Mouse (Mus musculus) CH12.LX (cell line): ENCODE data around the gene Cdyl2. TPM values are rescaled to one million over a fixed set of nuclear protein-coding genes. Genes with fewer than 3 reads are reported as not detected.

Source experiments
- DNase-seq: peaks from one replicate; pipeline ENCODE4 v3.0.0-alpha.2; 2013; ENCODE audit errors: extremely low read depth
- H3K27ac ChIP-seq: 2 replicates; pipeline ENCODE4 v1.5.1; 2012; ENCODE audit warnings: low read depth, mild to moderate bottlenecking, control low read depth, moderate library complexity; ENCODE audit not compliant: insufficient read depth
- H3K27me3 ChIP-seq: replicated peaks from 2 replicates; pipeline ENCODE3; 2012; ENCODE audit warnings: inconsistent platforms
- H3K36me3 ChIP-seq, 2 experiments: replicated peaks in 1 of 2; 2 replicates each; pipeline versions ENCODE3 to v1.6.1; 2012; ENCODE audit warnings: inconsistent platforms in 1 of 2, low read length in 1 of 2, mild to moderate bottlenecking in 1 of 2, mixed read lengths in 1 of 2, moderate library complexity in 1 of 2; ENCODE audit not compliant: control insufficient read depth in 1 of 2, insufficient read depth in 1 of 2
- H3K4me1 ChIP-seq, 2 experiments: 2 replicates each; pipeline ENCODE4 v1.6.1; 2012; ENCODE audit warnings: inconsistent platforms in 1 of 2, moderate library complexity in 1 of 2; ENCODE audit not compliant: insufficient read depth in 2 of 2, control insufficient read depth in 1 of 2
- H3K4me2 ChIP-seq: 2 replicates; pipeline ENCODE4 v1.6.1; 2012; ENCODE audit warnings: low read depth, mild to moderate bottlenecking, control low read depth; ENCODE audit not compliant: poor library complexity, insufficient read depth, severe bottlenecking
- H3K4me3 ChIP-seq, 3 experiments: fragments of 150-350 bp in 1 of 3; sonication (generic) in 1 of 3; replicated peaks in 1 of 3; 2 replicates each; pipeline versions ENCODE3 to v1.5.1; 2011 to 2012; ENCODE audit warnings: low read depth in 2 of 3, low read length in 2 of 3, mild to moderate bottlenecking in 2 of 3, moderate library complexity in 2 of 3, control low read depth in 1 of 3, improper control_type of control experiment in 1 of 3, inconsistent platforms in 1 of 3, mixed read lengths in 1 of 3; ENCODE audit not compliant: poor library complexity in 1 of 3
- H3K79me2 ChIP-seq: replicated peaks from 2 replicates; pipeline ENCODE4 v1.6.1; 2012; ENCODE audit warnings: mild to moderate bottlenecking, moderate library complexity; ENCODE audit not compliant: control insufficient read depth, poor library complexity, insufficient read depth, severe bottlenecking; ENCODE audit errors: extremely low read depth
- H3K9ac ChIP-seq: 2 replicates; pipeline ENCODE4 v1.6.1; 2012; ENCODE audit warnings: low read depth, mild to moderate bottlenecking, control low read depth, moderate library complexity; ENCODE audit not compliant: insufficient read depth
- H3K9me3 ChIP-seq: replicated peaks from 2 replicates; pipeline ENCODE3; 2012; ENCODE audit warnings: low read length, inconsistent platforms, mixed read lengths
- CHD1 ChIP-seq: IDR thresholded peaks from 2 replicates; pipeline ENCODE4 v1.6.1; 2012; ENCODE audit warnings: low read depth, low read length, improper control_type of control experiment, inconsistent platforms
- CHD2 ChIP-seq: IDR thresholded peaks from 2 replicates; pipeline ENCODE4 v1.6.1; 2011; ENCODE audit warnings: low read length, improper control_type of control experiment
- CTCF ChIP-seq, 2 experiments: IDR thresholded peaks in 1 of 2; conservative IDR thresholded peaks in 1 of 2; 2 replicates each; pipeline ENCODE4 v1.5.1; 2011 to 2012; ENCODE audit warnings: low read depth in 2 of 2, low read length in 2 of 2, improper control_type of control experiment in 1 of 2, inconsistent platforms in 1 of 2, mild to moderate bottlenecking in 1 of 2, moderate library complexity in 1 of 2
- E2F4 ChIP-seq: IDR thresholded peaks from 2 replicates; pipeline ENCODE4 v1.6.1; 2011; ENCODE audit warnings: low read depth, low read length, improper control_type of control experiment; ENCODE audit not compliant: insufficient replicate concordance
- ELF1 ChIP-seq: IDR thresholded peaks from 2 replicates; pipeline ENCODE4 v1.6.1; 2014; ENCODE audit warnings: low read depth, mild to moderate bottlenecking, inconsistent platforms, low read length, improper control_type of control experiment
- EP300 ChIP-seq: IDR thresholded peaks from 2 replicates; pipeline ENCODE4 v1.6.1; 2011; ENCODE audit warnings: low read length, improper control_type of control experiment
- GABPA ChIP-seq: IDR thresholded peaks from 2 replicates; pipeline ENCODE4 v1.6.1; 2012; ENCODE audit warnings: low read depth, low read length, improper control_type of control experiment, inconsistent platforms; ENCODE audit not compliant: insufficient replicate concordance
- HCFC1 ChIP-seq: IDR thresholded peaks from 2 replicates; pipeline ENCODE4 v1.6.1; 2012; ENCODE audit warnings: low read depth, mild to moderate bottlenecking, inconsistent platforms, low read length, improper control_type of control experiment
- JUN ChIP-seq: IDR thresholded peaks from 2 replicates; pipeline ENCODE4 v1.6.1; 2011; ENCODE audit warnings: low read depth, mild to moderate bottlenecking, low read length, improper control_type of control experiment, moderate library complexity; ENCODE audit not compliant: insufficient read depth
- JUND ChIP-seq: conservative IDR thresholded peaks from 2 replicates; pipeline ENCODE4 v1.6.1; 2011; ENCODE audit warnings: low read depth, low read length, improper control_type of control experiment
- KAT2A ChIP-seq: IDR thresholded peaks from 2 replicates; pipeline ENCODE4 v1.6.1; 2012; ENCODE audit warnings: low read length, improper control_type of control experiment, inconsistent platforms; ENCODE audit not compliant: insufficient replicate concordance
- MAFK ChIP-seq: IDR thresholded peaks from 2 replicates; pipeline ENCODE4 v1.6.1; 2011; ENCODE audit warnings: low read length, improper control_type of control experiment; ENCODE audit not compliant: insufficient replicate concordance
- MAX ChIP-seq: IDR thresholded peaks from 2 replicates; pipeline ENCODE4 v1.6.1; 2011; ENCODE audit warnings: low read length, improper control_type of control experiment
- MAZ ChIP-seq: IDR thresholded peaks from 2 replicates; pipeline ENCODE4 v1.6.1; 2012; ENCODE audit warnings: low read depth, mild to moderate bottlenecking, inconsistent platforms, low read length, improper control_type of control experiment, moderate library complexity
- MXI1 ChIP-seq: IDR thresholded peaks from 2 replicates; pipeline ENCODE4 v1.6.1; 2011; ENCODE audit warnings: mild to moderate bottlenecking, low read depth, low read length, improper control_type of control experiment
- MYC ChIP-seq: IDR thresholded peaks from 2 replicates; pipeline ENCODE4 v1.6.1; 2011; ENCODE audit warnings: low read depth, mild to moderate bottlenecking, improper control_type of control experiment, low read length
- NELFE ChIP-seq: IDR thresholded peaks from 2 replicates; pipeline ENCODE4 v1.6.1; 2011; ENCODE audit warnings: low read depth, low read length, improper control_type of control experiment
- POLR2A ChIP-seq: IDR thresholded peaks from 2 replicates; pipeline ENCODE4 v1.6.1; 2011; ENCODE audit warnings: low read depth, mild to moderate bottlenecking, improper control_type of control experiment, low read length
- RAD21 ChIP-seq: IDR thresholded peaks from 2 replicates; pipeline ENCODE4 v1.6.1; 2011; ENCODE audit warnings: low read depth, mild to moderate bottlenecking, low read length, improper control_type of control experiment, moderate library complexity
- RCOR1 ChIP-seq: conservative IDR thresholded peaks from 2 replicates; pipeline ENCODE4 v1.6.1; 2012; ENCODE audit warnings: low read depth, mild to moderate bottlenecking, inconsistent platforms, low read length, improper control_type of control experiment
- SIN3A ChIP-seq: IDR thresholded peaks from 2 replicates; pipeline ENCODE4 v1.6.1; 2012; ENCODE audit warnings: low read length, improper control_type of control experiment, inconsistent platforms
- SMC3 ChIP-seq: IDR thresholded peaks from 2 replicates; pipeline ENCODE4 v1.6.1; 2011; ENCODE audit warnings: low read depth, low read length, improper control_type of control experiment
- TBP ChIP-seq: conservative IDR thresholded peaks from 2 replicates; pipeline ENCODE4 v1.6.1; 2011; ENCODE audit warnings: low read depth, low read length, improper control_type of control experiment
- TCF12 ChIP-seq: IDR thresholded peaks from 2 replicates; pipeline ENCODE4 v1.6.1; 2014; ENCODE audit warnings: low read depth, mild to moderate bottlenecking, inconsistent platforms, low read length, improper control_type of control experiment
- USF1 ChIP-seq: IDR thresholded peaks from 2 replicates; pipeline ENCODE4 v1.6.1; 2014; ENCODE audit warnings: low read depth, mild to moderate bottlenecking, inconsistent platforms, low read length, improper control_type of control experiment
- USF2 ChIP-seq: conservative IDR thresholded peaks from 2 replicates; pipeline ENCODE4 v1.6.1; 2011; ENCODE audit warnings: low read depth, low read length, improper control_type of control experiment
- ZC3H11A ChIP-seq: IDR thresholded peaks from 2 replicates; pipeline ENCODE4 v1.6.1; 2012; ENCODE audit warnings: low read depth, mild to moderate bottlenecking, inconsistent platforms, low read length, improper control_type of control experiment
- ZKSCAN1 ChIP-seq: IDR thresholded peaks from 2 replicates; pipeline ENCODE4 v1.6.1; 2012; ENCODE audit warnings: low read depth, inconsistent platforms, low read length, improper control_type of control experiment, borderline replicate concordance
- ZMIZ1 ChIP-seq: IDR thresholded peaks from 2 replicates; pipeline ENCODE4 v1.6.1; 2012; ENCODE audit warnings: low read depth, mild to moderate bottlenecking, inconsistent platforms, low read length, improper control_type of control experiment
- ZNF384 ChIP-seq: IDR thresholded peaks from 2 replicates; pipeline ENCODE4 v1.6.1; 2012; ENCODE audit warnings: low read depth, low read length, improper control_type of control experiment, inconsistent platforms
- dilution Hi-C: fragments of 300-500 bp; cut with MboI; formaldehyde crosslinking; loops from 2 replicates; pipeline ENCODE4 v1.14.3; 2020; ENCODE audit warnings: low sequenced_read_pairs; ENCODE audit not compliant: extremely low pct_unique_long_range_greater_than_20kb, extremely low pct_ligation_motif_present
- in situ Hi-C: fragments of 300-500 bp; cut with MboI; formaldehyde crosslinking; loops from 3 replicates; pipeline ENCODE4 v1.14.3; 2019; ENCODE audit warnings: low sequenced_read_pairs, low pct_ligation_motif_present, low pct_unique_long_range_greater_than_20kb, mixed read lengths
- polyA plus RNA-seq: library from polyadenylated mRNA; unstranded; fragments of >175 nt; gene quantifications from 2 replicates; pipeline ENCODE4 v1.2.1, GENCODE M21; 2012; ENCODE audit warnings: low read depth; ENCODE audit not compliant: insufficient read length
- total RNA-seq, 2 experiments: library from RNA; depleted of rRNA; stranded (reverse); fragments of 300-350 nt in 1 of 2; fragments of >200 nt in 1 of 2; gene quantifications; 2 replicates each; pipeline ENCODE4 v1.2.3; 2012 to 2014

The Cdyl2 gene
- total and polyA plus RNA-seq, 3 experiments, result 4.4 to 9.4 (median 6.9) TPM

DNA sequence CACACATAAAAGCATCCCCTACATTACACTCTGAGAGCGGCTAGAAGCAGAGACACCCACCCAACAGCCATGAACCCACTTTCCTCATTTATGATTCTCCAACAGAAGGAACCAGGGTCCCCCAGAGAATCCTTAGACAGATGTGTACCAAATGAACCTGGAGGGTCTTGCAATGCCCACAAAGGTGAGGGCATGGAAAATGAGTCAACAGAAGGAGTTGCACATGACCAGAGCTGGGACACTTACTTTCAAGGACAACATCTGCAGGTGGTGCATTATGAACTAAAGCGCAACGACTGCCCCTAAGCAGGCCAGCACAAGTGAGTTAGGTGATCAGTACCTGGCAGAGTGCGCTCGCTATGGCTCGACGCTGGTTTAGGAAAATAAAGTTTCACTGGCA, 95.6 kb downstream of the Cdyl2 start (continued):
- no peak for TF ChIP-seq CHD1
- TF ChIP-seq ZKSCAN1, result no peak
- TF ChIP-seq MAFK, result no peak
- TF ChIP-seq MYC, result no peak
- no peak for TF ChIP-seq SIN3A

DNA sequence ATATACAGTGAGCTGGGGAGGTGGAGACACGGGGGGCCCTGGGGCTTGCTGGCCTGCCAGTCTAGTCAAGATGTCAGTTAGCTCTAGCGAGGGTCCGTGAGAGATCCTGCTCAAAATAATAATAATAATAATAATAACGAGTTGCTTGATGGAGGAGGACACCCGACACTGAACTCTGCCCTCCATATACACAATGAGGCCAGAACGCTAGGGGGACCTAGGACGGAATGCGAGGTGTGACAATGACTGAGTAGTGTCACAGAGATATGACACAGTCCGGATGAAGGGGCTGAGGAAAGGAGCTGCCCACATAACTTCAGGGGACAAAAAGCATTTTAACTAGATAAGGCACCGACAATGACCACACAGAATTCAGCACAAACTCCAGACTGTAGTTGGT, 96.4 kb downstream of the Cdyl2 start:
- dilution Hi-C loops (no loop called here), in situ Hi-C loops (no loop called here)
- Histone ChIP-seq H3K4me3 (no peak overlapping the region), H3K27ac (peak overlapping the region; percentile 94), H3K36me3 (no peaks in the 10 kb centered on the region), H3K4me1 (peaks cover 34 to 75% of the 10 kb centered on the region in 2 experiments), H3K4me2 (peak overlapping the region; percentile 69), H3K9me3 (no peaks in the 10 kb centered on the region), H3K79me2 (no peaks in the 10 kb centered on the region), H3K27me3 (no peaks in the 10 kb centered on the region), H3K9ac (no peak overlapping the region)
- DNase-seq, result peak; percentile 76
- TF ChIP-seq JUND (0 out of 2 replicates have a peak, but pooled peaks have one; percentile 1), CTCF (conservative IDR thresholded peaks at IDR 0.05 in 1 of 2, IDR thresholded peaks at IDR 0.05 in 1 of 2; ENCODE audit: low read depth in 2 of 2, low read length in 2 of 2) (peak in 1 of 2 experiments; percentile 44; a peak in 2 of 4 replicates), NELFE (no peak), CHD1 (peak; percentile 46; the same call in 1 of the 2 replicates), JUN (no peak), SMC3 (peak; percentile 17; the same call in 1 of the 2 replicates), CHD2 (no peak), USF2 (no peak), TBP (no peak)

DNA sequence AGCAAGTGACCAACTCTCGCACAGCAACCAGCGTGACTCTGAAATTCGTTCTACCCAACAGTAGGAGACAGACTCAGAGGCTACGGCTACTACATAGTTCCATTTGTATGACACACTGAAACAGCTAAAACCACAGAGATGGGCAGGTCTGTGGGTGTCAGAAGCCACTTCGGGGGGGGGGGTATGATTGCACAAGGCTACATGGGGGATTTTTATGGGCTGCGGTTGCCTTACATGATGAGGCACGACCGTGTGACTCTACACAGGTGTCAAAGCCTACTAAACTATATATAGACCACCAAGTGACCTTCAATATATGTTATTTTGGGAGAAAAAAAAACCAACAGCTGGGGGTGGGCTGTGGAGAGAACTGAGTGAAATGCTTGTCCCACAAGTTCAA, 96.8 kb downstream of the Cdyl2 start:
- Histone ChIP-seq H3K36me3 (no peaks in the 10 kb centered on the region), H3K9ac (peak overlapping the region; percentile 44; the same call in 1 of the 2 replicates), H3K4me2 (peak overlapping the region; percentile 69), H3K4me1 (peaks cover 34 to 72% of the 10 kb centered on the region in 2 experiments), H3K79me2 (no peaks in the 10 kb centered on the region), H3K27ac (peak overlapping the region; percentile 94), H3K4me3 (no peak overlapping the region), H3K9me3 (no peaks in the 10 kb centered on the region), H3K27me3 (no peaks in the 10 kb centered on the region)
- dilution Hi-C loops (no loop called here), in situ Hi-C loops (no loop called here)
- DNase-seq, result peak; percentile 94
- TF ChIP-seq USF1 (no peak), E2F4 (no peak), RCOR1 (no peak), JUN (no peak), EP300 (peak; percentile 96), SIN3A (no peak; the same call in 1 of the 2 replicates), ZMIZ1 (0 out of 2 replicates have a peak, but pooled peaks have one; percentile 17), ZNF384 (peak; percentile 94), ELF1 (no peak), MAZ (peak; percentile 93), RAD21 (no peak; the same call in 1 of the 2 replicates), CHD2 (peak; percentile 68; the same call in 1 of the 2 replicates), MXI1 (no peak; the same call in none of the 2 replicates), ZKSCAN1 (no peak), MYC (0 out of 2 replicates have a peak, but pooled peaks have one; percentile 15), USF2 (no peak), GABPA (no peak), KAT2A (no peak), MAX (no peak), TCF12 (peak; percentile 98), MAFK (peak; percentile 75; the same call in 1 of the 2 replicates), ZC3H11A (no peak), CHD1 (no peak), POLR2A (0 out of 2 replicates have a peak, but pooled peaks have one; percentile 21), HCFC1 (no peak)
